In the genomic region with DNA sequence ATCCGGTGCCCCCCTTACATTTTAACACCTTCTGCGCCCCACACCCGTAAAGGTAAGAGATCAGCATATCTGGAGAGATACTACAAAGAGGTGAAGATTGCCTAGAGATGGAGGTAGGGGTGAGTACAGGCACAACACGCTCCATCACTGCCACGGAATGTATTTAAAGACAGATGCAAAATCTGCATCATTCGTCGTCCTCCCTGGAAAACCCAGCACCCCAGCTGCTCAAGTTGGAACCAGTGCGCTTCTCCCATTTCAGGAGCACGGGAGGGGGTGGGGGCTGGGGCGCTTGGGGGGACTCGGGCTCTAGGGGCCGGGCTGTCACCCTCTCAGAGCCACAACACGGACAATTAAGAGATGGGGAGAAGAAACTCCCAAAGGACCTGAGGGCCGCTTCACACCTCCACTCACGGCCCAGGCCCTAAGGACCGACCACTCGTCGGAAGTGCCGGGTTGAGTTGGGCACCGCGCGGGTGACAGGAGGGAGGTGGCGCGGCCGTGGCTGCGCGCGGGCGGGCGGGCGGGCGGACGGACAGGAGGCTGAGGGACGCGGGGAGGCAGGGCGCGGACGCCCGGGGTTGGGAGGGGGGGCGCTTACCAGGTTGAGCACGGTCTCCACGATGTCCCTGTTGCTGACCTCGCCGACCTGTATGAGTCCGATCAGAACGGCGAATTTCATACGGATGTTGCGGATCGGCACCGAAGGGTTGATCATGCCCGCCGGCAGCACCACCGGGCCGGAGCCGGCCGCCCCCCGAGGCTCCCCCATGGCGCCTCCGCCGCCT, we compare ENCODE assay signal across 8 mouse cellular contexts. TPM values are rescaled to one million over a fixed set of nuclear protein-coding genes. Genes with fewer than 3 reads are reported as not detected.
A peak's percentile ranks its signal among the peaks of the same experiment; 100 is the strongest.
DNase-seq lines count a peak whose midpoint lies in the region; ATAC-seq and TF ChIP-seq lines count a peak whose summit lies in the region.

No protein-coding gene starts in this region.

- TF ChIP-seq CTCF in liver, postnatal 0 days (IDR thresholded peaks at IDR 0.05; ENCODE audit: low read depth) = no peak

- peak overlapping the region; percentile 80 for H3K4me2 ChIP-seq in liver, postnatal 0 days (ENCODE audit: low read depth, low read length)

- peak overlapping the region; percentile 66 for H3K4me3 ChIP-seq in liver, postnatal 0 days (ENCODE audit: low read depth, low read length)

- no peak for TF ChIP-seq EP300 in liver, postnatal 0 days (IDR thresholded peaks at IDR 0.05; ENCODE audit: low read depth)

- WGBS in liver, postnatal 0 days (ENCODE audit: insufficient replicate concordance) = 1% methylated on average over 53 of the region's 61 CpGs

- H3K27me3 ChIP-seq in liver, postnatal 0 days (ENCODE audit: insufficient read depth, low read length) = peaks cover 32% of the 10 kb centered on the region

- ATAC-seq in liver, postnatal 0 days = peak; percentile 31

- H3K36me3 ChIP-seq in liver, postnatal 0 days (replicated peaks; ENCODE audit: insufficient read depth, low read length) = no peaks in the 10 kb centered on the region

- no peak overlapping the region for H3K27ac ChIP-seq in liver, postnatal 0 days (ENCODE audit: low read depth)

- peak; percentile 47 for DNase-seq in right cerebral cortex, adult 18-20 months
- no peak for DNase-seq in right cerebral cortex, postnatal 36 days (ENCODE audit: low spot score in 2 of 2)
- peak; percentile 57 for DNase-seq in cerebellum, adult 9-11 months
- peak; percentile 1 to 17 for DNase-seq in heart, adult 9 months (ENCODE audit: low spot score in 2 of 2)
- peak; percentile 2 to 45 for DNase-seq in kidney, postnatal 25 days
- DNase-seq in liver, postnatal 0 days = peak; percentile 42
- DNase-seq in retina, postnatal 7 days (ENCODE audit: low read depth, low spot score) = peak; percentile 5
- DNase-seq in thymus, postnatal 25 days = no peak

- peak overlapping the region; percentile 60 for H3K9ac ChIP-seq in liver, postnatal 0 days (replicated peaks)

- H3K4me1 ChIP-seq in liver, postnatal 0 days (ENCODE audit: insufficient read depth) = no peaks in the 10 kb centered on the region

- H3K9me3 ChIP-seq in liver, postnatal 0 days (ENCODE audit: low read length) = no peaks in the 10 kb centered on the region

RNA-seq across cellular contexts. Expression of a gene that starts 0.9 kb away (rescaled TPM):
- polyA plus RNA-seq in liver, postnatal 0 days (2015; fragmentation: Nextera tagmentation; extraction: Ambion mirVana) = 0.73 and 0.81 TPM in 2 replicates

Comparison
In these comparisons a context has a peak if more than half of its experiments do, and no peak if none do; other contexts are left out.
1. DNase-seq: peak in right cerebral cortex, adult 18-20 months (single experiment), cerebellum, adult 9-11 months (single experiment), heart, adult 9 months (2 of 2), kidney, postnatal 25 days (2 of 2), liver, postnatal 0 days (single experiment) and retina, postnatal 7 days (single experiment); none in right cerebral cortex, postnatal 36 days (0 of 2) and thymus, postnatal 25 days (single experiment).